ENCODE assay signal across 24 mouse cellular contexts in genomic region chr17:64943213-64943612, GRCm38 (mm10).
"Had no signal": no experiment of that assay in that cellular context is flagged by ENCODE, and none has a peak within 500 bp of the region (broad histone marks: within the 10 kb centered on the region; RNA-seq: fewer than 3 reads in every experiment).

No protein-coding gene starts in this region.

- DNase-seq: gastrocnemius, postnatal 14 days; gastrocnemius, postnatal 36 days; heart, adult 18-20 months; heart, postnatal 14 days; kidney, adult 11 months; kidney, adult 2 months; kidney, adult 9 months; kidney, postnatal 14 days; kidney, postnatal 36 days; layer of hippocampus, adult 9-11 months; layer of hippocampus, postnatal 36 days; left cerebral cortex, postnatal 4 days had no signal

- H3K9ac ChIP-seq: heart, embryonic 13.5 days; heart, embryonic 15.5 days; hindbrain, embryonic 13.5 days; hindbrain, embryonic 15.5 days; kidney, embryonic 15.5 days; limb, embryonic 13.5 days; limb, embryonic 15.5 days; liver, embryonic 12.5 days; liver, embryonic 14.5 days had no signal

- H3K4me2 ChIP-seq: heart, embryonic 13.5 days; heart, embryonic 15.5 days; hindbrain, embryonic 13.5 days; hindbrain, embryonic 15.5 days; kidney, embryonic 15.5 days; limb, embryonic 13.5 days; limb, embryonic 15.5 days; liver, embryonic 12.5 days had no signal

- H3K4me1 ChIP-seq: heart, embryonic 13.5 days; heart, embryonic 15.5 days; hindbrain, embryonic 13.5 days; hindbrain, embryonic 15.5 days; kidney, embryonic 15.5 days; limb, embryonic 13.5 days; limb, embryonic 15.5 days; liver, embryonic 12.5 days had no signal

- H3K9me3 ChIP-seq: heart, embryonic 13.5 days; hindbrain, embryonic 13.5 days; kidney, embryonic 15.5 days; limb, embryonic 13.5 days; limb, embryonic 15.5 days; liver, embryonic 12.5 days had no signal

- H3K27me3 ChIP-seq: heart, embryonic 13.5 days; heart, embryonic 15.5 days; hindbrain, embryonic 13.5 days; hindbrain, embryonic 15.5 days; kidney, embryonic 15.5 days; limb, embryonic 13.5 days; limb, embryonic 15.5 days; liver, embryonic 12.5 days had no signal

- ATAC-seq: hindbrain, postnatal 0 days; intestine, embryonic 16.5 days; liver, embryonic 12.5 days had no signal

- H3K36me3 ChIP-seq: heart, embryonic 13.5 days; heart, embryonic 15.5 days; hindbrain, embryonic 13.5 days; hindbrain, embryonic 15.5 days; kidney, embryonic 15.5 days; limb, embryonic 13.5 days; limb, embryonic 15.5 days; liver, embryonic 12.5 days had no signal

- H3K27ac ChIP-seq: heart, embryonic 13.5 days; heart, embryonic 15.5 days; hindbrain, embryonic 13.5 days; hindbrain, embryonic 15.5 days; hindbrain, postnatal 0 days; kidney, embryonic 15.5 days; kidney, postnatal 0 days; limb, embryonic 13.5 days; limb, embryonic 15.5 days; liver, embryonic 12.5 days; liver, embryonic 14.5 days had no signal

- H3K4me3 ChIP-seq: heart, embryonic 13.5 days; heart, embryonic 15.5 days; hindbrain, embryonic 13.5 days; hindbrain, embryonic 15.5 days; kidney, embryonic 15.5 days; limb, embryonic 13.5 days; limb, embryonic 15.5 days; liver, embryonic 12.5 days had no signal
